Mouse (Mus musculus): ENCODE data around the gene Cacng2. TPM values are rescaled to one million over a fixed set of nuclear protein-coding genes. Genes with fewer than 3 reads are reported as not detected.

The Cacng2 gene
- polyA plus RNA-seq, 1 experiment from 2014 or later, result not detected

DNA sequence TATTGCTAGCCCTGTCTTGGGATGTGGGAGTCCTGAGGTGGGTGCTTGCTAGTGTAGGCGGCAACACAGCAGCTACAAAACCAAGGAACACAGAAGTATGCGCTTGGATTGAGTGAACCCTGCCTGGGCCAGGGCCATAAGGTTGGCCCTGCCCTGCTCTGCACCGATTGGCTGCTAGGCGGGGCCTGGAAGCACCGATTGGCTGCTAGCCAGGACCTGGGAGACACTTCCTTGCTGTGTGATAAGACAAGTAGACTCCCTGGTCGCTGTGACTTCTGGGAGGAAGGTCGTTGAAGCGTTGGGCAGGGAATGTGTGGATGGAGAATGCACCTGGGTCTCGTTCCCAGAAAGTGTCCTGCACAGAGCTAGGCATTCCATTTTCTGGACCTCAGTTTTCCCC is 115.9 kb downstream of the Cacng2 start:
- no peak for ATAC-seq (replicated peaks; ENCODE audit: insufficient number of reproducible peaks, insufficient read depth, low FRiP score, low read depth)
- Histone ChIP-seq H3K4me2 (no peak overlapping the region), H3K4me3 (no peak overlapping the region), H3K9me3 (replicated peaks) (no peaks in the 10 kb centered on the region), H3K9ac (no peak overlapping the region), H3K4me1 (replicated peaks) (0 out of 2 replicates have a peak, but pooled peaks cover 3% of the 10 kb centered on the region), H3K27ac (no peak overlapping the region), H3K36me3 (no peaks in the 10 kb centered on the region), H3K27me3 (no peaks in the 10 kb centered on the region)
- WGBS, result 32% methylated on average over 9 of the region's 9 CpGs

DNA sequence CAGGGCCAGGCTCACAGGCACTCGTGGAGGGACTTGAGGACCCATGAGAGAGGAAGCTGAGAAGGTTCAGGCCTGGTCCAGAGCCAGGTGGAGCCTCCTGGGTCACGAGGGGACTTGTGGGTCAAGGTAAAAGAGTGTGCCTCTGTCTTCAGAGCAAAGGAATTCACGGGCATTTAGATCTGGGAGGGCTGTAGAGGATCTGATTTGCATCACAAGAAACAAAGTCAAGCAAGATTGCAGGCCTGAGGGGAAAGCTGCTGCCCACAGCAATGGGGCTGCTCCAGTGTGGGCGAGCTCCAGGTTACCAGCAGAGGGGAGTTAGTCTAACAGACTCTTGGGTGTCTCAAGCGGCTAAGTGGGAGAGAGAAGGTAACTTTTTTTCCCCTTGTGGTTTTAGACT is 118.4 kb downstream of the Cacng2 start:
- no peak overlapping the region for H3K9ac ChIP-seq
- 38% methylated on average over 5 of the region's 5 CpGs for WGBS

DNA sequence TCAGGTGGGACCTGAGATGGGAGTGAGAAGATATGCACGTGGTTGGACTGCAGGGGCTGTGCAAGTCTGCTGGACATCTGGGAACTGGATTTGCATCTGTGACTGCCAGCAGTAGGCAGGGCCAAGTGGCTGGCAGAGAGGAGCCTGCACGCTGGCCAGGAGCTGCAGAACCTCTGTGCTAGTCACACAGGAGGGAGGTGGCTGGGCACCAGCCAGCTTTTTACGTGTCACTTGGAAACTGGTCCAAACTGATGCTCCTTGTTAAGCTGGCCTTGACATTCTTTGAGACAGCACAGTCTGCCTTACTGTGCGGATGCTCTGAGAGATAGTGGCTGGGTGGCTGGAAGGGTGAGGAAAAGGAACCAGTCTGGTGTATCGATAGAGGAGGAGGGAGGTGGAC is 131.3 kb downstream of the Cacng2 start:
- 45% methylated on average over 5 of the region's 5 CpGs for WGBS
- no peaks in the 10 kb centered on the region for H3K9me3 ChIP-seq (replicated peaks)
- H3K27me3 ChIP-seq, result no peaks in the 10 kb centered on the region
- no peak overlapping the region for H3K4me3 ChIP-seq
- no peak for ATAC-seq (replicated peaks; ENCODE audit: insufficient number of reproducible peaks, insufficient read depth, low FRiP score, low read depth)
- H3K36me3 ChIP-seq, result no peaks in the 10 kb centered on the region
- no peak overlapping the region for H3K27ac ChIP-seq
- no peak overlapping the region for H3K9ac ChIP-seq
- no peak overlapping the region for H3K4me2 ChIP-seq
- H3K4me1 ChIP-seq (replicated peaks), result no peaks in the 10 kb centered on the region

More for the DNA sequence above, 118.4 kb downstream of the Cacng2 start:
- 0 out of 2 replicates have a peak, but pooled peaks cover 3% of the 10 kb centered on the region for H3K4me1 ChIP-seq (replicated peaks)
- no peaks in the 10 kb centered on the region for H3K36me3 ChIP-seq
- H3K9me3 ChIP-seq (replicated peaks), result no peaks in the 10 kb centered on the region
- H3K4me3 ChIP-seq, result no peak overlapping the region
- ATAC-seq (replicated peaks; ENCODE audit: insufficient number of reproducible peaks, insufficient read depth, low FRiP score, low read depth), result no peak
- H3K27me3 ChIP-seq, result peaks cover 6% of the 10 kb centered on the region; the same call in 1 of the 2 replicates
- H3K27ac ChIP-seq, result no peak overlapping the region
- no peak overlapping the region for H3K4me2 ChIP-seq

DNA sequence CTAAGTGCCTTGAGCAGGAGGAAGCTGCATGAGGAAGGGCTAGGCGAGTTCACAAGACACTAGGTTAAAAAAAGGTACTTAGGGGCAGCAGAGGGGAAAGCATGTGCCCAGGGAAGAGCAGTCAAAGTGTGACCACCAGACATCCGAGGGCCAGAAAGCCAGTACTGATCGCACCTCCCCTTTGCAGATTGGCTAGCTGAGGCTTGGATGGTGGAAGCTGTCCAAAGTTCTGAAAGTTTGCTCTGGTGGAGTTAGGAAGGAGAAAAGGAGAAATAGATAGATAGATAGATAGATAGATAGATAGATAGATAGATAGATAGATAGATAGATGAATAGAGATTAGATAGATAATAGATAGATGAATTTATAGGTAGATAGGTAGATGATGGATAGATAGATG is 136.4 kb downstream of the Cacng2 start:
- 23% methylated on average over 3 of the region's 3 CpGs for WGBS
- H3K27me3 ChIP-seq, result peaks cover 8% of the 10 kb centered on the region; the same call in 1 of the 2 replicates
- no peak overlapping the region for H3K27ac ChIP-seq
- H3K4me3 ChIP-seq, result no peak overlapping the region
- no peak for ATAC-seq (replicated peaks; ENCODE audit: insufficient number of reproducible peaks, insufficient read depth, low FRiP score, low read depth)
- H3K9ac ChIP-seq, result no peak overlapping the region
- H3K9me3 ChIP-seq (replicated peaks), result no peaks in the 10 kb centered on the region
- H3K4me1 ChIP-seq (replicated peaks), result no peaks in the 10 kb centered on the region
- H3K4me2 ChIP-seq, result no peak overlapping the region
- H3K36me3 ChIP-seq, result no peaks in the 10 kb centered on the region

DNA sequence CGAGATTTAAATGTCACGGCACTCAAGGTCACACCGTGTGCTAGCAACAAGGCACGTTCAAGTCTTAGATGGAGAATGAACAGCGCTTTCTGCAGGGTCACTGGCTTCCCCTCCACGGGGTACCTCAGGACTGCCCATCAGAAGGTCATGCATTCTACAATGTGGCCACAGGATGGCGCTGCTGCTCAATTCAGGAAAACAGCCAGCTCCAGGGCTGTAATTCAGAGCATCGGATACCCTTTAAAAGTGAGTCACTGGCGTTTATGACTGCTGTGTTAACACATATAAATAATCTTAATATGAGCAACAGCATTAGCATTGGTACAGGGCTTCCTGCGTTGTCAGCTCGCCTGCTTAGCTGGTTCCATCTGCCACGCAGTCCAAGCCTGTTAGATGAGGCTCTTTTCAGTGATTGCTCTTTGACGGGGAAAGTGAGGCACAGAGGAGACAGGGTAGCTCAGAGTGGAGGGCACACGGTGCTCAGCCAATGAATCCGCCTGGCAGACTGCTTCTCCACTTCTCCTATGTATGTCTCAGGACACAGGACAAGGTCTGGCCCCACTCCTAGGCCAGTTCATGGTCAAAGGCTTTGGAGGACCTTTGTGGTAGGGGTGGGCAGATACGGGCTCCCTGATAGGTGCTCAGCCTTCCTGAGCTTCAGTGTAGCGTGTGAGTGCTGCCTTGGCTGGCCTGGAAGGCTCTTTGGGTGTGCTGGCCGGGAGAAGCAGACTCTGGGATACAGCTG is 137.5 kb downstream of the Cacng2 start:
- Histone ChIP-seq H3K4me3 (no peak overlapping the region), H3K4me1 (replicated peaks) (no peaks in the 10 kb centered on the region), H3K27ac (no peak overlapping the region), H3K9me3 (replicated peaks) (no peaks in the 10 kb centered on the region), H3K36me3 (no peaks in the 10 kb centered on the region), H3K4me2 (no peak overlapping the region), H3K27me3 (peaks cover 8% of the 10 kb centered on the region; the same call in 1 of the 2 replicates), H3K9ac (no peak overlapping the region)
- WGBS, result 28% methylated on average over 18 of the region's 18 CpGs
- ATAC-seq (replicated peaks; ENCODE audit: insufficient number of reproducible peaks, insufficient read depth, low FRiP score, low read depth), result no peak

DNA sequence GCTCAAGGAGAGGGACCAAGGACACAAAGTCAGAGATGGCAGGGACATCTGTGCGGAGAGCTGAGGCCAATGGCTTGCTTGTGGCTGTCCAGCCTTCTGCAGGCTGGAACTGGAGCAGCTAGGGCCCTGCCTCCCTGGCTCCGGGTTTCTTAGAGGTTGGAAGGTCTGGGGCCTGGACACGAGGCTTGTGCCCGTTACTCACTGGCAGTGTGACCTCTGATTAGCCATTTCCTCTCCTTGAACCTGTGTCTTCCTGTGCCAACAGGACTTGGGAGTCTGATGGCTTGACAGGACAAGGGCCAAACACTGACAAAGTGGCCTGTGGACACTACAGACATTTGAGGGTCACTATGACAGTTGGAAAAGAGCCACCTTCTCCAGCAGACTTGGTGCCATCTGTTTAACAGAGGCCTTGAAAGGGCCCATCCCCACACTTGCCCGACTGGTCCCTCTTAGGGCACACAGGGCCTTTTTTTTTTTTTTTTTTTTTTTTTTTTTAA is 138.6 kb downstream of the Cacng2 start:
- Histone ChIP-seq H3K4me3 (no peak overlapping the region), H3K4me2 (no peak overlapping the region), H3K36me3 (no peaks in the 10 kb centered on the region), H3K4me1 (replicated peaks) (no peaks in the 10 kb centered on the region), H3K9me3 (replicated peaks) (no peaks in the 10 kb centered on the region), H3K27ac (no peak overlapping the region), H3K27me3 (peaks cover 8% of the 10 kb centered on the region; the same call in 1 of the 2 replicates), H3K9ac (no peak overlapping the region)
- WGBS, result 59% methylated on average over 5 of the region's 5 CpGs
- ATAC-seq (replicated peaks; ENCODE audit: insufficient number of reproducible peaks, insufficient read depth, low FRiP score, low read depth), result no peak

DNA sequence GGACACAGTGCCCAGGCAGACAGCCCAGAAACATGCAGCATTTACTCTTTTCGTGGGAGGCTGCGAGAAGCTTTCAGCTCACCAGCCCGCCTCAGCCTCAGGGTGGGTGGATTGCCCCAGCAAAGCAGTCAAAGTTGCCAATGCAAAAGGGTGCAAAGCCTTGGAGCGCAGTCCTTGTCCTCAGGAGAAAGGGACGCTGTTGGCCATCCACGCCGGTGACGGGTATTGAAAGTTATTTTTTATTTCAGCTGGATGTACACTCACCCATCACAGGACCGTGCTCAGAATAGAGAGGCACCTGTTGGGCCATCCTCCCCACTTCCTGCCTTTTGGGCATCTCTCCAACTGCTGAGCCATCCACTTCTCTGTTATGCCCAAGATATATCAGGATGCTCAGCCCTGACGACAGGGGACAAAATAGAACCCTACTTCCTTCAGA is 140.4 kb downstream of the Cacng2 start:
- H3K27me3 ChIP-seq, result peaks cover 8% of the 10 kb centered on the region; the same call in 1 of the 2 replicates
- WGBS, result 76% methylated on average over 10 of the region's 10 CpGs
- H3K4me3 ChIP-seq, result no peak overlapping the region
- H3K4me2 ChIP-seq, result no peak overlapping the region
- H3K27ac ChIP-seq, result no peak overlapping the region
- no peak for ATAC-seq (replicated peaks; ENCODE audit: insufficient number of reproducible peaks, insufficient read depth, low FRiP score, low read depth)
- H3K9me3 ChIP-seq (replicated peaks), result no peaks in the 10 kb centered on the region
- H3K36me3 ChIP-seq, result no peaks in the 10 kb centered on the region
- H3K4me1 ChIP-seq (replicated peaks), result no peaks in the 10 kb centered on the region
- no peak overlapping the region for H3K9ac ChIP-seq

DNA sequence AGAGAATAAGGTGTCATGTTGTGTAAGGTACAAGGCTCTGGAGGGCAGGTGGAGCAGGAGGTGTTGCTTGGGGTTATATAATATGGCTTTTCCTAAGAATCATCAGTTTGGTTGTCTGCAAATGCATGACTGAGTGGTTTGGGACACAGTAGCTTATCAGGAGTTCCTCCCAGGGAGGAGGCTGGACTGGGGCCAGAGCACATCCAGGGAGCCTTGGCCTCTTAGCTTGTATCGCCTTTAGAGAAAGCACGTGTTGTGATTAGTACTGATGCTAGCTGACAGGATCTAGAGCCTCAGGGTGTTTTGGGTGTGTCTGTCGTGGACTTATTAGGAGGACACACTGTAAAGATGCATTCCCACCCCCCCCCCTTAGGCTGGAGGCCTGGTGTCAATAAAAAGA is 142.2 kb downstream of the Cacng2 start:
- H3K27me3 ChIP-seq, result peaks cover 6% of the 10 kb centered on the region; the same call in 1 of the 2 replicates
- no peaks in the 10 kb centered on the region for H3K9me3 ChIP-seq (replicated peaks)
- H3K36me3 ChIP-seq, result no peaks in the 10 kb centered on the region
- H3K4me2 ChIP-seq, result no peak overlapping the region
- no peak overlapping the region for H3K4me3 ChIP-seq
- no peak for ATAC-seq (replicated peaks; ENCODE audit: insufficient number of reproducible peaks, insufficient read depth, low FRiP score, low read depth)
- no peak overlapping the region for H3K27ac ChIP-seq
- 42% methylated on average over 3 of the region's 3 CpGs for WGBS
- no peaks in the 10 kb centered on the region for H3K4me1 ChIP-seq (replicated peaks)
- no peak overlapping the region for H3K9ac ChIP-seq

DNA sequence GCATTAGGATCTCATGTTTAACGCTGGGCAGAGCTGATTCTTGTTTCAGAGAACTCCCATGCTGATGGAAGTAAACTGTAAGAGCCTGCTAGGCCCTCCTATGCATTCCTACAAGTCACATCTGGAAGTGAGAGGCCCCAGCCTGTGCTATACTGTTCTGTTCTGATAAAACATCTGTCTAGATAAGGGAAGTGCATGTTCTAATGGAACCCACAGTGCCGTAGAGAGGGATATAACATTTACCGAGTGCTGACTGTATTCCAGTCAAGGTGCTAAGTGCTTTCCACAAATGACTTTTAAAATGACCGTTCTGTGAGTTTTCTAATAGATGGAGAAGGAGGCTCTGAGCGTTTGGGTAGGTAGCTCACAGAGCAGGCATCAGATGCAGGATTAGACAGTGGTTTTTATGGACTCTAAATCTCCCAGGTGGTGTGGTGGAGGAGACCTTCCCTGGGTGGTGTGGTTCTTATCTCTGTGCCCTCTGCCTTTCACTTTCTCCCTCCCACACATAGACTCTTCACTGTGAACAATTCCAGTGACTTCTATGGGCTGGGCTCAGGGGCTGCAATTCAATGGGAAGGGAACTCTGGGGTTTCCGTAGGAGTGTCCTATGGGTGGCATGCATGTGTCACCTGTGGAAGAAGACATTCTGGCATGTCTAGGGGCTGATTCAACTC is 145.5 kb downstream of the Cacng2 start:
- WGBS, result 55% methylated on average over 6 of the region's 6 CpGs
- peaks cover 11% of the 10 kb centered on the region for H3K4me1 ChIP-seq (replicated peaks)
- H3K9ac ChIP-seq, result no peak overlapping the region
- H3K9me3 ChIP-seq (replicated peaks), result no peaks in the 10 kb centered on the region
- H3K27ac ChIP-seq, result no peak overlapping the region
- no peak for ATAC-seq (replicated peaks; ENCODE audit: insufficient number of reproducible peaks, insufficient read depth, low FRiP score, low read depth)
- no peak overlapping the region for H3K4me3 ChIP-seq
- H3K4me2 ChIP-seq, result no peak overlapping the region
- no peaks in the 10 kb centered on the region for H3K36me3 ChIP-seq
- 0 out of 2 replicates have a peak, but pooled peaks cover under 1% of the 10 kb centered on the region for H3K27me3 ChIP-seq

DNA sequence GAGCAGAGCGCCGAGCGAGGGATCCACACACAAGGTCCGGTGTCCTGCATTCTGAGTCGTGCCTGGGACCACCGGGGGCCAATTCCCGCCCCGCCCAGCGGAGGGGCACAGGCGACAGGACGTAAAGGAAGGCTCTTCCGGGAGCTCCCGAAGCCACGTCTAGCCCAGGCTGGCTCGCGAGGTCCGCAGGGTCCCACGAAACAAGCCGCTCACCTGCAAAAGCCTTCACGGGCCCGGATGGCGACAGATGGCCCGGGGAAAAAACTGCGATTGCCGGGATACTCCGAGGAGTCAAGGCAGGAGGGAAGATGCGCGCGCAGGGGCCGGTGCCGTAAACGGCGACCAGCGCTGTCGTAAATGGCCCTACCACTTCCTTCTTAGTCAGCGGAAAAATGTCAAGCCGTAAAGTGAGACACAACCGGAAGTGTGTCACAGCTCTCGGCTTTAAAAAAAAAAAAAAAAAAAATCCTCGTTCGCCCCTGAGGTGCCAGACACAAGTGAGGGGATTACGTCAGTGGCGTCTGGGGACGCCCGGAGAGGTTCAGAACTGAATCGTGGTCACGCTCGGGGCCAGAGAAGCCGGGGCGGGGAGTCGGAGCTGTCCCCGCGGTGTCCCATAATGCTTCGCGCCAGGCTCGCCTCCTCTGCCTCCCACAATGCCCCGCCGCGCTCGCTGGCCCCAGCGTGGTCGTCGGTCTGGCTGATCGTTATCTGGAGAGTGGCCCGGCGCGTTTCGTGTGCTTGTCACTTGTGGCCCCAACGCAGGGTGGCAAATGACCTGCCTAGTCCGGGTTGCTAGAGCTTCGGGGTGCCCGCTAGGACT is 149.1 kb downstream of the Cacng2 start, which contains the start of gene Eif3d:
Gene Eif3d, minus strand, starts transcription at position 344 of the 823 bp plus-strand sequence.
- ATAC-seq (replicated peaks; ENCODE audit: insufficient number of reproducible peaks, insufficient read depth, low FRiP score, low read depth), result peak; percentile 88
- Histone ChIP-seq H3K9ac (peak within 1 kb of the TSS; percentile 88), H3K4me1 (replicated peaks) (peaks cover 16% of the 10 kb centered on the region), H3K9me3 (replicated peaks) (no peaks in the 10 kb centered on the region), H3K4me3 (peak within 1 kb of the TSS; percentile 77), H3K36me3 (peaks cover 28% of the 10 kb centered on the region), H3K27ac (peak within 1 kb of the TSS; percentile 97), H3K27me3 (no peaks in the 10 kb centered on the region), H3K4me2 (peak within 1 kb of the TSS; percentile 78)
- under 1% methylated on average over 72 of the region's 72 CpGs for WGBS
